Mouse (Mus musculus): Measurements from ENCODE around the gene Adamts7. TPM values are rescaled to one million over a fixed set of nuclear protein-coding genes. Genes with fewer than 3 reads are reported as not detected.

The Adamts7 gene
- polyA plus RNA-seq, 1 experiment from 2014 or later = 8.7 TPM

DNA sequence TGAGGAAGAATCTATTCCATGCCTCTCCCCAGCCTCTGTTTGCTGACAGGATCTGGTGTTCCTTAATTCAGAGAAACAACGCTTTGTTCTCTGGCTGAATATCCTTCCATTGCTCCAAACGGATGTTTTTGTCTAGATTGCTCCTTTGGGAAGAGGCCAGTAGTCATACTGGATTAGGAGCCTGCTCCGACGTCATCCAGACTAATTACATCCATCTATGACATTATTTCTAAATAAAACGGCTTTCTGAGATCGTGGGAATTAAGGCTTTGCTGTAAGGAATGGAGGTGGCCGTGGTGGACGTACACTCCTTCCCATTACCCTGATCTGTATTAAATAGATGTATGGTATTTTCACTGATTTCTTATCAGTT is 38.0 kb upstream of the Adamts7 start:
- 25% methylated on average over 8 of the region's 8 CpGs for WGBS
- 0 out of 2 replicates have a peak, but pooled peaks cover 5% of the 10 kb centered on the region for H3K4me1 ChIP-seq (replicated peaks; ENCODE audit: control insufficient read depth, insufficient read depth, low read length)
- ATAC-seq (ENCODE audit: low FRiP score) (no peak), DNase-seq (ENCODE audit: low spot score) (peak; percentile 32)
- no peak overlapping the region for H3K4me3 ChIP-seq (replicated peaks; ENCODE audit: low read length)
- no peak overlapping the region for H3K9ac ChIP-seq
- no peaks in the 10 kb centered on the region for H3K27me3 ChIP-seq (ENCODE audit: control insufficient read depth, insufficient read depth, low read length)
- H3K9me3 ChIP-seq (ENCODE audit: control insufficient read depth, low read length) = no peaks in the 10 kb centered on the region
- no peaks in the 10 kb centered on the region for H3K36me3 ChIP-seq (replicated peaks; ENCODE audit: control insufficient read depth, insufficient read depth)
- H3K27ac ChIP-seq = 0 out of 2 replicates have a peak overlapping the region, but pooled peaks have one; percentile 4
- peak overlapping the region; percentile 26 for H3K4me2 ChIP-seq (replicated peaks)

DNA sequence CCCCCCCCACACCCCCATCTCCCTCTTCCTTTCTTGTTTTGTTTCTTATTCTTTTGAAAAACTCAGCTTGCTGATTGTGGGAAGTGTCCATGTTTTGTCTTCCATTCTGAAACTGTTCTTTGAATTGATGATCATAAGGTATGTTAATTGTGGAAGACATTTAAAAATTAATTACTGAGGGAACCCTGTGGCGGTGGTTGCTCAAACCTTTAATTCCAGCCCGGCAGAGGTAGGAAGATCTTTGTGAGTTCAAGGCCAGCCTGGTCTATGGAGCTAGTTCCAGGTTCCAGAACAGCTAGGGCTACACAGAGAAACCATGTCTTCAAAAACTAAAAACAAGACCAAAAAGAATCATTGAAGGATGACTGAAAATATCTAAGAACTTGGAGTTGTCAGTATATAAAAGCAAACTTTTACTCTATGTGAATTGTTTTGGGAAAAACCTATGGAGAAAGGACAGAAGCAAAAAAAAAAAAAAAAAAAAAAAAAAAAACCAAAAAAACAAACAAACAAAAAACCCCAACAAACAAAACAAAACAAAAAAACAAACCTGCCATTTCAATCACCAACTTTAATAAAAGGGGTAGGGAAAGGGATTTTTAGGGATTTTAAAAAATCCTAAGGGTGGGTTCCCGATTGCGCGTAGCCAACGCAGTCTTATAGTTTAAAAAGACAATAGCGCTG is 37.3 kb upstream of the Adamts7 start:
- Histone ChIP-seq H3K36me3 (replicated peaks; ENCODE audit: control insufficient read depth, insufficient read depth) (no peaks in the 10 kb centered on the region), H3K27ac (no peak overlapping the region), H3K9ac (no peak overlapping the region), H3K4me3 (replicated peaks; ENCODE audit: low read length) (peak overlapping the region; percentile 24), H3K27me3 (ENCODE audit: control insufficient read depth, insufficient read depth, low read length) (no peaks in the 10 kb centered on the region), H3K9me3 (ENCODE audit: control insufficient read depth, low read length) (no peaks in the 10 kb centered on the region), H3K4me2 (replicated peaks) (peak overlapping the region; percentile 46), H3K4me1 (replicated peaks; ENCODE audit: control insufficient read depth, insufficient read depth, low read length) (0 out of 2 replicates have a peak, but pooled peaks cover 5% of the 10 kb centered on the region)
- 13% methylated on average over 7 of the region's 7 CpGs for WGBS
- no peak for DNase-seq (ENCODE audit: low spot score)
- no peak for ATAC-seq (ENCODE audit: low FRiP score)

DNA sequence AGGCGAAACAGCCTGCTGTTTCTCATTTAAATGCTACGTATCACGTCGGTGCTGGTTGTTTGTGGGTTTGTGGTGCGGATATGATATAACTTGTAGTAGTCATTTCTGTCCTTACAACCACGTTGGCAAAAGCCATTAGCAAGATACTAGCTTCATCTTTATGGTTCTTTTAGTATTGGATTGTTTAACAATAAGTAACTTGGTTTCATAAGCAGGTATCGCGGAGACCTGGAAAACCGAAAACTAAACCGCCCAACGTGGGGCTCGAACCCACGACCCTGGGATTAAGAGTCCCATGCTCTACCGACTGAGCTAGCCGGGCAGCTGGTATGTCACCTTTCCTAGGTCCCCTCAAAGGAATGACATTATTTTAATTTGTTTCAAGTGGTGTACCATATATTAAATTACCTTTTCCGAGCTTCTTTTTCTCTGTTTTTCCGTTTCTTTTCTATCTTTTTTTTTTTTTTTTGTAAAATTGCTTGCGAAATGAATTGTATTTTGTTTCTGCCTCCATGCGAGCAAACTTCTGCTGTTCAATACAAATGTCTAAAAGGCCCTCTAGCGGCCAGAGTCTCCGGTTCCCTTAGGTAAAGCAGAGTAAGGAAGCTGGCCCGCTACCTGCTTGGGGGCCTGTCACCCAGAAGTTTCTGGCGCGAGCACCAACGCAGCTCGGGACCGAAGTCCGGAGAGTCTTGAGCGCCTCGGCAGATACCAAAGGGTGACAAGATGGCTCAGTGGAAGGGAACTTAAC is 36.4 kb upstream of the Adamts7 start:
- peak overlapping the region; percentile 46 for H3K4me2 ChIP-seq (replicated peaks)
- 1% methylated on average over 30 of the region's 30 CpGs for WGBS
- ATAC-seq (ENCODE audit: low FRiP score) (peak; percentile 70), DNase-seq (ENCODE audit: low spot score) (peak; percentile 75)
- peak overlapping the region; percentile 24 for H3K4me3 ChIP-seq (replicated peaks; ENCODE audit: low read length)
- 0 out of 2 replicates have a peak, but pooled peaks cover 5% of the 10 kb centered on the region for H3K4me1 ChIP-seq (replicated peaks; ENCODE audit: control insufficient read depth, insufficient read depth, low read length)
- no peak overlapping the region for H3K9ac ChIP-seq
- H3K9me3 ChIP-seq (ENCODE audit: control insufficient read depth, low read length) = no peaks in the 10 kb centered on the region
- H3K36me3 ChIP-seq (replicated peaks; ENCODE audit: control insufficient read depth, insufficient read depth) = no peaks in the 10 kb centered on the region
- H3K27me3 ChIP-seq (ENCODE audit: control insufficient read depth, insufficient read depth, low read length) = no peaks in the 10 kb centered on the region
- H3K27ac ChIP-seq = no peak overlapping the region

DNA sequence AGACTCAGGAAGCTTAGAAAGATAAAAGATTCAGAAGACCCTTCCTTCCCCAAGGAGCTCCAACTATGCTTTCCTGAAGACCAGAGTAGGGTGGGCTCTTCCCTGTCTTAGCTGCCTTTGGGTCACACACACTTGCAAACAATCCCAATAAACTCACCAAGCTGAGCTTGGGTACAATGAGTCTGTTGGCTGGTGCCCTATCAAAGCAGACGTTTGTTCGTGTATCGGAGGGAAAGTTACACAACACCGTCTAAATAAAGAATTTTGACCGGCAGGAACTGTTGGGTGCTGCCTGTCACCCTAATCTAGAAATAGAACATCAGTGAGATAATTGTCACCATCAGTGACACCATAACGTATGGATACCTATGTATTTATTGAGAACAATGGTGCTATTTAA is 35.7 kb upstream of the Adamts7 start:
- Histone ChIP-seq H3K27ac (no peak overlapping the region), H3K4me1 (replicated peaks; ENCODE audit: control insufficient read depth, insufficient read depth, low read length) (0 out of 2 replicates have a peak, but pooled peaks cover 5% of the 10 kb centered on the region), H3K36me3 (replicated peaks; ENCODE audit: control insufficient read depth, insufficient read depth) (no peaks in the 10 kb centered on the region), H3K4me2 (replicated peaks) (no peak overlapping the region; the same call in 1 of the 2 replicates), H3K27me3 (ENCODE audit: control insufficient read depth, insufficient read depth, low read length) (no peaks in the 10 kb centered on the region), H3K9me3 (ENCODE audit: control insufficient read depth, low read length) (no peaks in the 10 kb centered on the region), H3K9ac (no peak overlapping the region), H3K4me3 (replicated peaks; ENCODE audit: low read length) (no peak overlapping the region)
- DNase-seq (ENCODE audit: low spot score) (no peak), ATAC-seq (ENCODE audit: low FRiP score) (no peak)
- WGBS = 73% methylated on average over 6 of the region's 6 CpGs

DNA sequence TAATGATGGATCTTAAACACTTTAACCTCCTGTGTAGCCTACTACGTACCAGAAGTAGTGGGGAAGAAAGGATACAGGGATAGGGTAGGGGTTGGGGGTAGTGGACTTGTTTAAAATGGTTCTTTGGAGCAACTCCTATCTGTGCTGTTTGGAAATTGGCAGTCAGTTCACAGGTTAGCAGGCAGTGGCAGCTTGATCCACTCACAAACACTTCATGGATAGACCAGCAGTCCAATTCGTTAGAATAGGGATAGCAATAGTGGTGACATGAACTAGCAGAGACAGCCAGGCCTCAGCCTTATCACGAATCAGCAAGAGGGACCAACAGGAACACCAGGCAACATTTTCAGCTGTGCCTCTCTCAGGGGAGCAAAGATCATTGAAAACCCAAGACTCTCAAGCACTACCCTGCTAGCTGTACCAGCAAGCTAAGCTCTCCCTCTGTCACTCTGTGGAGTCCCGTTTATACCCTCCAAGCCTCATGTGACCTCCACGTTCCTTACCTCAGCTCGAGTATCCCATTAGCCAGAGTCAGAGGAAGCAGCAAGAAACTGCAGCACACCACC is 34.1 kb upstream of the Adamts7 start:
- no peaks in the 10 kb centered on the region for H3K27me3 ChIP-seq (ENCODE audit: control insufficient read depth, insufficient read depth, low read length)
- no peak overlapping the region for H3K4me2 ChIP-seq (replicated peaks)
- DNase-seq (ENCODE audit: low spot score) = no peak
- 86% methylated on average over 6 of the region's 6 CpGs for WGBS
- no peak overlapping the region for H3K9ac ChIP-seq
- no peak for ATAC-seq (ENCODE audit: low FRiP score)
- H3K36me3 ChIP-seq (replicated peaks; ENCODE audit: control insufficient read depth, insufficient read depth) = no peaks in the 10 kb centered on the region
- no peak overlapping the region for H3K4me3 ChIP-seq (replicated peaks; ENCODE audit: low read length)
- H3K9me3 ChIP-seq (ENCODE audit: control insufficient read depth, low read length) = no peaks in the 10 kb centered on the region
- no peak overlapping the region for H3K27ac ChIP-seq
- H3K4me1 ChIP-seq (replicated peaks; ENCODE audit: control insufficient read depth, insufficient read depth, low read length) = 0 out of 2 replicates have a peak, but pooled peaks cover 5% of the 10 kb centered on the region

DNA sequence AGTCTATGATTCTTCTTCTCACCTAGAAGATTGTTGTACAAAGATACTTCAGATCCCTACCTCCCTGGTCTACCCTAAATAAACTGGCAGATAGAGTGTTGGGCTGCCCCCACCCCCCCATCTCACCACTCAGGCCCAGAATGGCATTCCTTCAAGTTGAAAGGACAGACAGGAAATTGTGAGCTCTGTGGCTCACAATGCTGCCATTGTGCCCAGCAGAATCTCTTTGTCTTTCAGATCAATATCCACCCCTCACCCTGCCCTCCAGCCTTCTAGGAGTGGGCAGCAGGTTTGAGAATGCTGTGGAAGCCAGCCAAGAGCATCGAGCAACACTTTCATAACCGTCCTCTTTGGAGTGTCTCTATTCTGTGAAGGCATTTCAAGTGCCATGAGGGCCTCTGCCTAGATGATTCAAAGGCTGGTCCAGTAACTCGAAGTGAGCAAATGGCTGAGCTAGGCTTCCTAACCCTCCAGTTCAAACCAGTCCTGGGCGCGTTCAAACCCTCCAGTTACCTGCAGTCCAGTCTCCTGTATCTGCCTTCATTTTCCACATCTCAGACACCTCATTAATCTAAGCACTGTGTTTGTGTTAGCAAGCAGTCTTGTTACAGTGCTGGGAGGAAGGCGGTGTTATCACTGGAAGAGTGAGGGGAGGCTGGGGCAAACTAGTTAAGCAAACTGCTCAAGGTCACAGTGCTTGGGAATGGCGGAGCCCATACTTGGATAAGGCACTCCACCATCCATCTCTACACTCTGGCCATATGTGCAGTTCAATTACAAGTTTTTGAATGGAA is 29.1 kb upstream of the Adamts7 start:
- no peak overlapping the region for H3K4me3 ChIP-seq (replicated peaks; ENCODE audit: low read length)
- no peak overlapping the region for H3K4me2 ChIP-seq (replicated peaks)
- H3K27me3 ChIP-seq (ENCODE audit: control insufficient read depth, insufficient read depth, low read length) = no peaks in the 10 kb centered on the region
- no peaks in the 10 kb centered on the region for H3K36me3 ChIP-seq (replicated peaks; ENCODE audit: control insufficient read depth, insufficient read depth)
- no peaks in the 10 kb centered on the region for H3K4me1 ChIP-seq (replicated peaks; ENCODE audit: control insufficient read depth, insufficient read depth, low read length)
- no peaks in the 10 kb centered on the region for H3K9me3 ChIP-seq (ENCODE audit: control insufficient read depth, low read length)
- ATAC-seq (ENCODE audit: low FRiP score) (no peak), DNase-seq (ENCODE audit: low spot score) (no peak)
- WGBS = 68% methylated on average over 7 of the region's 7 CpGs
- H3K27ac ChIP-seq = no peak overlapping the region
- no peak overlapping the region for H3K9ac ChIP-seq

DNA sequence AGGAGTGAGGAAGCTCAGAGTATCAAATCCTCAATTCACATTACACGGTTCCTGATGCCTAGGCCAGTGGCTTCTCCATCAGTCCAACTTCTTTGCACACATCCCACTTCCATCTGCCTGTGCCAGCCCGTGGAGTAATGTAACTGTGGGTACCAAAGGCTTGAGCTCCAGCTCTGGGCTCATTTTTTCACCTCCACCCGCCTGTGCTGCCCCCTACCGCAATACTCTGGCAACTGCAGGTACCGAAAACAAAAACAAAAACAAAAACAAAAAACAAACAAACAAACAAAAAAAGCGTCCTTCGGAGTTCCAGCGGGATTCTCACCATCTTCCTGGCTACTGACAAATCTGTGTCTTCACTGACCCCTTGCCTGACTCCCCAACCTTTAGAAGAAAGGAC is 27.4 kb upstream of the Adamts7 start:
- H3K4me2 ChIP-seq (replicated peaks) = no peak overlapping the region
- H3K27me3 ChIP-seq (ENCODE audit: control insufficient read depth, insufficient read depth, low read length) = no peaks in the 10 kb centered on the region
- no peak for DNase-seq (ENCODE audit: low spot score)
- no peak for ATAC-seq (ENCODE audit: low FRiP score)
- no peaks in the 10 kb centered on the region for H3K36me3 ChIP-seq (replicated peaks; ENCODE audit: control insufficient read depth, insufficient read depth)
- no peak overlapping the region for H3K27ac ChIP-seq
- H3K9ac ChIP-seq = no peak overlapping the region
- no peak overlapping the region for H3K4me3 ChIP-seq (replicated peaks; ENCODE audit: low read length)
- H3K4me1 ChIP-seq (replicated peaks; ENCODE audit: control insufficient read depth, insufficient read depth, low read length) = no peaks in the 10 kb centered on the region
- no peaks in the 10 kb centered on the region for H3K9me3 ChIP-seq (ENCODE audit: control insufficient read depth, low read length)
- WGBS = 81% methylated on average over 8 of the region's 8 CpGs

DNA sequence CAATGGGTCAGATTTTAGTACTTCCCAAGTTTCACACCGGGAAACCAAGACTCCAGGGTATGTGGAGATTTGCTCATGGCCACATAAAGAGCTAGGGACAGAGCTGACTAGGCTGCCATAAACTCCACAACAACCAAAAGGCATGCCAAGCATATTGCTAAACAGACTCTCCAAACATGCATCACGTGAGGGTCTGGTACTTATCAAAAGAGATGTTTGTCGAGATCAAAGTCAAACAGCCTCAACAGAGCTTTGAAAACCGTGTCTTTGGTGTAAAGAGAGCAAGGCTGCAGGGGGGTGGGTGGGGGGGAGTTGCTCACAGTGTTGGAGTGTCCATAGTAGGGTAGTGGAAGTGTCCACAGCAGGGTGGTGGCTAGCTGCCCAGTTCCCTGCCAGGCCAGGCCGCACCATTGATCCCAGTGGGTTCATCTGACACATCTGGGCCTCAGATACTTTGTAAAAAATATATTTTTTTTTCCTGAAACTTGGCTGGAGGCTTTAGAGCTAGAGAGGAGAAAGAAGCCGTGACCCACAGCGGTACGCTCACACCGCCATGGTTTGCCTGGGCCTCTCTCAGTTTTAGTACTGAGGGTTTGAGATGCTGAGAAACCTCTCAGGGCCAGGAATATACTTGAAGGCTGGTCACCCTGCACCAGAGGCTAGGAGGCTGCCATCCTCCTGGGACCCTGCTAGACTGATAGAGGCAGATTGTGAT is 26.7 kb upstream of the Adamts7 start:
- Histone ChIP-seq H3K4me1 (replicated peaks; ENCODE audit: control insufficient read depth, insufficient read depth, low read length) (no peaks in the 10 kb centered on the region), H3K27ac (no peak overlapping the region), H3K36me3 (replicated peaks; ENCODE audit: control insufficient read depth, insufficient read depth) (no peaks in the 10 kb centered on the region), H3K9me3 (ENCODE audit: control insufficient read depth, low read length) (no peaks in the 10 kb centered on the region), H3K4me3 (replicated peaks; ENCODE audit: low read length) (no peak overlapping the region), H3K4me2 (replicated peaks) (no peak overlapping the region), H3K9ac (no peak overlapping the region), H3K27me3 (ENCODE audit: control insufficient read depth, insufficient read depth, low read length) (no peaks in the 10 kb centered on the region)
- WGBS = 73% methylated on average over 9 of the region's 9 CpGs
- no peak for DNase-seq (ENCODE audit: low spot score)
- ATAC-seq (ENCODE audit: low FRiP score) = peak; percentile 53; the same call in 1 of the 2 replicates
